Mouse (Mus musculus): ENCODE measurements at regions not wholly inside any gene's neighbourhood (a gene's known extent, or its start where the extent isn't known, plus 50 kb on each side); places are given as distances from the start of the nearest gene placed in this dataset.

DNA sequence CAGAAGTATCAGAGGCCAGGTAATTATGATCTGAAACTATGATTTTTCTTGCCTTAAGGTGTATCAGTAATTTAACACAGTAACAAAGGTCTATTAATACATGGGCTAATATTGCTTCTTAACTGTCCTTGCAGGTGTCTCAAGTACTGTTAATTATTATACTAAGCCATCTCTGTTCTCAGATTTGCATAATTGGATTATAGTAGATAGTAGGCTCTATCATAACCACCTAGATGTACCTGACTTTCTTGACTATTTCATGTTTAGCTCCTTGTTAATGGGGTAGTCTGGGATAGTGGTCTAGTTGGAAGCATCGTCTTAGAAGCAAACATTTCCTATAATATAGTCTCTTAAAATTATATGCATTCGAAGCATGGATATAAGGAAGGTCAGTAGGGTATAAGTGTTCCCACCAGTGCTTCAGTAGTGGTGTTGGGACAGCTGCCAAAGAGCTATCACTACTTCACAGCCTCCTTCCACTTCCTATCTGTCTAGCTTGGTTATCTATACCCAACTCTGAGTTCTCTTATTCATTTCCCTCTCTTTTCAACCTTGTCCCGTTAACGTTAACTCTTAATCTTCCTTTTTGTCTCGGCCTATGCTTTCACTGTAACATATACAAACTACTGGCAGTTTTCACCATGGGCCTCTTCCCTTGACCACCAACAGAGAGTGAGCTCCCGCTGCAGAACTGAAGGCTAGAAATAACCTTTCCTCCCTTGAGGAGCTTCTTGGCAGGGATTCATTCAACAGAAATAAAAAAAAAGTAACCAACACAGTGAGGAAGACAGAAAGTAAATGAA, 630.9 kb upstream of the Lcorl start:
- no peak for DNase-seq (ENCODE audit: low spot score)

DNA sequence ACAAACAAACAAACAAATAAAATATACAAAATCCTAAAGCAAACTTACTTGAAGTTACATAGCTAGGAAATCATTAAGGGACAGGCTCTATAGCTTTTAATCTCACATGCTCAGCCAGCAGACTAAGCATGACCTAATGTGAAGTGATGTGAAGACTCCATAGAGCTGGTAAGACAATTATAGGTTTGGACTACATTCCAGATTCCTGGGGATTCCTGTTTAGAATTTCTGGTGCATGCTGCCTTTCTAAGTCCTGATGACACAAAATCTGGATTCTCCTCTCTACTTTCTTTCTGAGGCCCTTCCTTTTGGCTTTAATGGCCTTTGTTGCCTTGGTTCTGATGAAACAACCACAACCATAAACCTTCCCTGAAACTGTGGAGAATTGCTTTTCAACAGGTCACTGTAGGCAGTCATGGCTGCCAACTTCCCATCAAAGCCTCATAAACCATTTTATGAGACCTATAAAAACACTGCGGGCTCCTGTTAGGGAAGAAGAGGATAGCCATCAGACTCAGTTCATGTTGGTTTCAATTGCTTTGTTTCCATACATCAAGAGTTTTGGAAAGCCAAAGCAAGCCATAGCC, 629.4 kb upstream of the Lcorl start:
- no peak for DNase-seq (ENCODE audit: low spot score)

DNA sequence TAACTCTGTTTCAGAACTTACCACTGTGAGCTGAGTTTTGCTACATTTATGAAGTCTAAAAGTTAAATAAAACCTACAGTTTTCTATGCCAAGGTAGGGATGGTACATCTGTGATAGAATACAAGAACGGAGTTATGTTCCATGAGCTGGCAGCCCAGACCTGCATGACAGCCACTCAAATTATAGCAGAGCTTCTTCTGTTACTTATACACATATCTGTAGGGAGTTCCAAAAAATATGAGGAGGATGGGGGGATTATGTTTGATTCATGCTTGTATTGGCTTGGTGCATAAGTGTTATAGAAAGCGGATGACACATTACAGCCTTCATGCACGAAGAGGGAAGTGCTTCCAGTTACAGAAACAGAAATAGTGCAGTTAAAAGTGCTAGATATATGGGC, 598.9 kb upstream of the Lcorl start:
- DNase-seq (ENCODE audit: low spot score): no peak

DNA sequence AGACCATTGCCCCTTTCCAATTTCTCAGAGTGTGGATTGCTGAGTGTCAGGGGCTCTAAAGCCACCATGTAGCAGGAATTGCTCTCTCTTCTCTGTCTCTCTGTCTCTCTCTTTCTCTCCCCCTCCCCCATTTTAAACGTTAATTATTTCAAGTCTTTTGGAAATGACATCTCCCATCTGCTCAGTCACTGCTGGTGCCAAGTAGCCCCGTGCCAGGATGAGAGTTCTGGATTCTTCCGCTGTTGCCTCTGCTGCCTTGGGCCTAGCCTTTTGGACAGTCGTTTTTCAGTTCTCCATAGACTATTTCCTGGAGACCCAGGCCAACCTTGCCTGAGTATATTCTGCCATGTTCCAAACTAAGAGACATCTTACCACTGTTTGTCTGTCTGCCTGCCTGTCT, 590.9 kb upstream of the Lcorl start:
- no peak for DNase-seq (ENCODE audit: low spot score)

DNA sequence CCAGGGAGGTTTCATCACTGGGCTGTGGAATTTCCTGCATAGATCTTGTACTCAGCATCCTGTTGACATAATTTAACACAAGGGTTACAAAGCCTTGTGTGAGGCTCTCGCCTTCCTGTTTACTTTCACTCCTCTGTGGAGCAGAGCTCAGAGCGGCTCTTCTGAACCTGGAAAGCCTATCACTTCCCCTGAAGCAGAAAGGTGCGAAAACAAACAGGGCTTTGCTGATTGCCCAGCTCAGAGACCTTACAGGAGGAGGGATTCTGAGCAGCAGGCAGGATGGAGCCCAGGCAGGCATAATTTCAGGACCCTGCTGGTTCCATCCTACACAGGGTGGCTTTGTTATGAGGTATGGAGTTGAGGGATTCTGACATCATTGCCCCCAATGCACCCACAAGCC, 588.4 kb upstream of the Lcorl start:
- DNase-seq (ENCODE audit: low spot score): peak; percentile 39

DNA sequence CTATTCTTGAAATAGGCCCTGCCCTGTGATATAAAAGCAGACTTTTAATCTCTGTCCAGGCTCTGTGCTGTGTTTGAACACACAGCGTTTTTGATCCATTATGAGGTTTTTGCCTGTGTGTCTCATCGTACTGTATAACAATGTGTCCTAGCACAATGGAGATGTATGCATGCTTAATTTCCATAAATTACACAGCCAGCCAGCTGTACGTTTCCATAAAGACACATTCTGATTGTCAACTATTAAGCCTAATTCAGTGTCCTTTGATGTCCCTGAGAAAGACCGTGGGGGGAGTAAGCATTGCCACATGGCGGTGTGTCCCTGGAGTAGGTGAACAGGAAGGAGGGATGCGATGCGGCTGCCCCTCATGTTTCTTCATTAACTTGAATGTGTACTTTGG, 587.7 kb upstream of the Lcorl start:
- peak; percentile 22 for DNase-seq (ENCODE audit: low spot score)

DNA sequence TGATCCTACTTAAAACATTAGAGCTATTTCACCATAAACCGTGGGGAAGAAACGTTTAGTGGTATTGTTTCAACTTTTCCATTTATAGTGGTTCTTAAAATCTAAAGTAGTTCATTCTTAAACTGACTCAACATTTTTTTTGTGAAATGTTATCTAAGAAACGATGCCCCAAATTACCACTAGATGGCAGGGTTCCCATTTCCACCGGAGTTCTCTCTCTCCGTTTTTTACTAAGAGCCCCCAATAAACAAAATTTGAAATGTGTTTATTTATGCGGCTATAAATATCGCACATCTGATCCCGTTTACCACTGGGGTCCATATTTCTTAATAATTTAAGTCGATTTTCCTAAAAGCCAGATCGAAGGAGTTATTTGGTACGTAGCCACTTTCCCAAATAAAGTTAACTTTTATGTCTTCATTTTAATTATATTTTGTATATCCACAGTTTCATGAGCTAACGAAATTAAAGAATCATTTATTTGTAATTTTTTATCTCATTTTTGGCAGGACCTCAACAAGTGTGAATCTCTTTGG, 586.5 kb upstream of the Lcorl start:
- peak; percentile 47 for DNase-seq (ENCODE audit: low spot score)

DNA sequence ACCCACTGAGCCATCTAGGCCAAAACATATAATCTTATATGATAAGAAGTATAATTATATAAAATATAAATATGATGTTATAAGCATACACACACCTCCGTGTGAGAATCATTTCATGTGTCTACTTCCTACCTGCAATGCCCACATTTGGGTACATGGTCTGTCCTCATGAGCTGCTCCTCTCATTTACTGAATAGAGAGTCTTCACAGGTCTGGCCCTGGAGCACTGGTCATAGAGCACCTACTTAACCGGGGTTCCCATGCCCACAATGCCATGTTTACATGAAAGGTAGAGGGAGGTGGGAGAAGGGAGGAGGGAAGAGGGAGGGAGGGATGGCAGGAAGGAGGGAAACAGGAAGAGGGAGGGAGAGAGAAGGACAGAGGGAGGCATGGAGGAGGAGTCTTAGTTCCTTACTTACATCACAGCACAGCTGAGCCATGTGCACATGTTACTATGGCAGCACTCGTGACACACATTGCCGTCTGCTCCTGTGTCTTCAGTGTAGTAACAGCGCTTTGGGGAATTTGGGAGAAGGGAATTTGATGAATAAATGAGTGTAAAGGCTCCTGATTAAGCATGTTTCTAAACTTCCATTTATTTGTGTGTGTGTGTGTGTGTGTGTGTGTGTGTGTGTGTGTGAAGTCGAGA, 585.3 kb upstream of the Lcorl start:
- no peak for DNase-seq (ENCODE audit: low spot score)

DNA sequence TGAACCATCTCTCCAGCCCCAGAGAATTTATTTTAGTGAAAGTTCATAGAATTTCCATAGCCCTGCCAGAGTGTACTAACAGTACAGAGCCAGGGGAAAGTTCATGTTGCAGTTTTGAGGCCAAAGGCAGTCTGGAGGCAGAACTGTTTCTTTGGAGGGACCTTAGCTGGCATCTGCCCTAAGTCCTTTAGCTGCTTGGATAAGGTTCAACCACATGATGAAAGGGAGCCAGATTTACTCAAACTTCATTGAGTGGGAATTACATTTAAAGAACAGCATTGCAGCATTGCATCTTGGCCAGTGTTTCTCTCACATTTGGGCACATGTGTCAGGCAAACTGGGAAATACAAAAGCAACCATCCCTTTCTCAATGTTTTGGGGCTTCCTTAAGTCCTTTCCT, 584.3 kb upstream of the Lcorl start:
- DNase-seq (ENCODE audit: low spot score): no peak

DNA sequence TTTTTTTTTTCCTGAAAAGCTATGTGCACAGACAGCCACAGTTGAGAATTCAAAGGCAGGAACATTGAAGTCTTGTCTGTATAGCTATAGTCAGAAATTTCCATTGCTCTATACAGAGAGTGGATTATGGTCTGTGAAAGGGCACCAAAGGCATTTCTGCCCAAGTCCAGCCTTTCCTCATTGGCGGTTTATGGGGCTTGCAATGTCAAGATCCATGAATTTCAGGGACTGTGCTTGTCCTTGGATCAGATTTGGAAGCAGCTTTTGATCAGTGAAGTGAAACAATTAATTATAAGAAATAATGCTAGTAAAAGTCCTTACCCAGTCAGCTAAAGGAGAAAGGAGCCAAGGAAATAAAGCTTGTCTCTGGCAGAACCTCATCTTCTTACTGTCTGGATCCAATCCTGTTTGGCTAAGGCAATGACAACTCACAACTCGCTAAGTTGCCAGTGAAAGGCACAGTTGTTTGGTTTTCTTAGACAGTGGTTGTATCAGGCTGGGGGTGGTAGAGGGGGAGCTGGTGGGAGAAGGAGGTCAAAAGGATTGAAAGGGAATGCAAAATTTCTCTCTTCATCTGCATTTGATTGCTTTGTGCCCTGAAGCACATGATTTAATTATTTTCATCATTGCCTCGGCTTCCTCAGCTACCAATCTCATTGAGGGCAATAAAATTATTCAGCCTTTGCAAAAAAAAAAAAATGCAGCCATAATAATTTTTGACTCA, 574.4 kb upstream of the Lcorl start:
- no peak for DNase-seq (ENCODE audit: low spot score)

DNA sequence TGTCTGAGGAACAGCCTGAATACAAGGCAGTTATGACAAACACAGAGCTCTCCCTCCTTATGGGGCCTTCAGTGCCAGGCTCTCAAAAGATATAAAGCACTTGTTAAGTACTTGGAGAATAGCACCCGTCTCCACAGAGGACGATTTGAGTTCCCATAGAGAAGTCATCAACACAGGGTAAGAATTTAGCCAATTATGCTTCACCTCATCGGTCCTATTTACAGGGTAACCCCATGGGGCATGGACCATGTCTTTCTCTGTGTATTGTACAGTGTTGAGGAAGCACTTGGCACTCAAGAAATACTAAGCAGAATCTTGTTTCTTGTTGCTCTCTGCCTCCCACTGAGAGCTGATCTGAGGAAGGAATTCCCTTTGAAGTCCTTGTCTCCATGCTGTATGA, 565.3 kb upstream of the Lcorl start:
- no peak for DNase-seq (ENCODE audit: low spot score)

DNA sequence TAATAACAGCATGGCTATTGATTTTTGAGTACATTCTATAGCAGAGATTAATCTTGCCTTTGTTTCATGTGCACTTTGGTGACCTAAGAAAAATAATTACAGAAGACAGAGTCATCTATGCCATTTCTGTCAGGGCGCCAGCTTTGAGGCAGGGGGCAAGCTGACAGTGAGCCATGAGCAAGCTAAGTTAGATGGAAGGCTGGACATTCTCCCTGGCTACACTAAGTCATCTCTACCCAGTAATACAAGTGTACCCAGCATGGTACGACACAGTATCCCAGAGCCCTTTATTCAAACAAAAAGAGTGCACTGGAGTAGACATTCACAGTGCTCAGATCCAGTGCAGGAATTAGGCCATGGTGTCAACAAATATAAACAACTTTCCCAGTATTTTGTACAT, 549.6 kb upstream of the Lcorl start:
- DNase-seq (ENCODE audit: low spot score): no peak

DNA sequence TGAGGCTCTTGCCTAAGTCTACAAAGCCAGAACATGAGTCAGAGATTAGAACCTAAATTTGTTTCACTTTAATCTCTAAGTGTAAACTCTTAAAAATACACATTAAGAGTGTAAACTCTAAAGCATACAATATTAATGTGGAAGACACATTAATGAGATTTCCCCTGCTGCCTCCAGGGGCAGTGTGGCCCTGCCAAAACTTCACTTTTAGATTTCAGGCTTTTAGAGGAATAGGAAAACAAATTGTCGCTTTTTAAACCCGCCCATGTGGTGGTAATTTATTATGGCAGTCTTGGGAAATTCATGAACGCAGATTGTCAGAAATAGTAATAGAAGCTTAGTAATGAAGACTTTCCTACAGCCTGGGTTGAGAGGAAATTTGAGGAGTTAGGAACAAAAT, 549.0 kb upstream of the Lcorl start:
- no peak for DNase-seq (ENCODE audit: low spot score)

DNA sequence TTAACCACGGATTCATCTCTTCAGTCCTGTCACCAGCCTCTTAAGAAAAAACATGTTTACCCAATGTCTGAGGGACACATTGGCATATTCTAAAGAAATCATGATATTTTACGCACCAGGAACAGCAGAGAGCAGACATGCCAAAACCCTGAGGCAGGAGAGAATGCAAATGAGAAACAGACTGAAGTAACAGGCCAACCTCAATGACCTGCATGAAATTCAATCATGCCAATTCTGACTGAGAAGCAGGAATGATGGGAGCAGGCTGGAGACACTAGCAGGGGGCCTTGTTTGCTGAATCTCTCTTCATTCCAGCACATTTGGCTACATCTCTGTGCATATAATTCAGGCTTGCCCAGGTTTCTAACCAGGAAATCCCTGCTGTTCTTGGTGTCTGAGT, 529.2 kb upstream of the Lcorl start:
- peak; percentile 36 for DNase-seq (ENCODE audit: low spot score)

DNA sequence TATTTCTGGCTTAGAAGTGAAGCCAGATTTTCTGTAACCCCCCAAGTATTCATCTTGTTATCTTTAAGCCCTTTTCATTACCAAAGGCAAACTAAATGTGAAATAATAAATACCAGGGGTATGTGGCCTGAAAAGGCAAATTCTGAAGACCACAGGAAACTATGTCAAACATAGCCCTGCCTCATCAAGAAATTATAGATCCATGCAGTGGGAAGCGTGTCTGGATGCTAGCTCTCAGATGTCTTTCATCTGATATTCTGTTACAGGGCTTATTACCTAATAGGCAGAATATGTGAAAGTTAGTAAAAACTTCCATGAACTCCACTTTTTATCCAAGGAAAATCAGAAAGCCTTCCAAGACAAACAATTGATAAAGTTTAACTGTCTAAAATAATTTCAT, 509.9 kb upstream of the Lcorl start:
- no peak for DNase-seq (ENCODE audit: low spot score)

DNA sequence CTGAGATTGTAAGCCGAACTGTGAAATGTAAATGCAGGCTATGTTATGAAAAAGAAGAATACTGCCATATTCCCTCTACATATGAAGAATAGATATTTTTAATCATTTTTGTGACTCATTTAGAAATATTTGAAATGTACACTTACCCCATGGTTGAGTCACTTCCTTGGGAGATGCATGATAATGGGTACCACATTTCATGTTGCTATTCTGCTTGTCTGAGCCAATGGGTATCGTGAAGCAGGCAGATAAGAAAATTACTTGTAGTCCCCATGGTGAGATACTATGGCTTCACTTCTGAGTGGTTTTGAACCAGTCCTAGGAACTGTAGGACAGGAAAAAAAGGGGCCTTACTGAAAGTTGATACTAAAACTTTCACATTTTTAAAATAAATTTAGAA, 506.2 kb upstream of the Lcorl start:
- no peak for DNase-seq (ENCODE audit: low spot score)

DNA sequence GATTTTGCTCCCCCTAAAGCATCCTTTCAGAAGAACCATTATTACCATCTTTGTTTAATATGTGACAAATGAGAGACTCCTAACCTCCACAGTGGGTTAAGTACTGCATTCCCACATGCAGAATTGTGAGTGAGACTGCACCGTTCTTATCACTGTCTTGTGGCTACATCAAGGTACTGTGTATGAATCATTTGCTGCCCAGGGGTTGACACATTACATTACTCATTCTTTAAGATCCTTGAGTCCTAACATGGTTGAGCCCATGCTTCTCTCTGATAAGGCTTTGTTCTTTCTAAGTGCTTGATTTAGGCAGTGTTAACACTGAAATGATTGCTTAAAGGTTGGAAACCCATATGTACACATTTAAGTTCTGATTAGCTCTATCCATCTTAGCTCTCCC, 504.2 kb upstream of the Lcorl start:
- no peak for DNase-seq (ENCODE audit: low spot score)

DNA sequence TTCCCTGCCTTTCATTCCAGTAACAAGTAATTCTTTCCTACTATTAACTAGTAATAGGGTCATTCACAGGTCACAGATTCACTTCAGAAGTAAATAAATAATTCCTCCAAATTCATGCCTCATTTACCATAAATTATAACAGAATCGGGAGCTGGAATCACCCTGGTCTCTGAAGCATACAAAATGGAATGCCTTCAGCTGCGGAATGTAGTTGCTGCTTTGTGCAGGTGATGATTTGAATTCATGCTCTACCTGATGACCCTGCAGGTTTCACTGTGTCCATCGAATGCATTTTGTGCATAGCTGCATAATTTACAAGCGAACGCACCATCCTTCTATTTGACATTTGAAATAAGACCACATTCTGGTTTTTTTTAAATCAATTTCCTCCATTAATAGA, 491.0 kb upstream of the Lcorl start:
- DNase-seq (ENCODE audit: low spot score): no peak

DNA sequence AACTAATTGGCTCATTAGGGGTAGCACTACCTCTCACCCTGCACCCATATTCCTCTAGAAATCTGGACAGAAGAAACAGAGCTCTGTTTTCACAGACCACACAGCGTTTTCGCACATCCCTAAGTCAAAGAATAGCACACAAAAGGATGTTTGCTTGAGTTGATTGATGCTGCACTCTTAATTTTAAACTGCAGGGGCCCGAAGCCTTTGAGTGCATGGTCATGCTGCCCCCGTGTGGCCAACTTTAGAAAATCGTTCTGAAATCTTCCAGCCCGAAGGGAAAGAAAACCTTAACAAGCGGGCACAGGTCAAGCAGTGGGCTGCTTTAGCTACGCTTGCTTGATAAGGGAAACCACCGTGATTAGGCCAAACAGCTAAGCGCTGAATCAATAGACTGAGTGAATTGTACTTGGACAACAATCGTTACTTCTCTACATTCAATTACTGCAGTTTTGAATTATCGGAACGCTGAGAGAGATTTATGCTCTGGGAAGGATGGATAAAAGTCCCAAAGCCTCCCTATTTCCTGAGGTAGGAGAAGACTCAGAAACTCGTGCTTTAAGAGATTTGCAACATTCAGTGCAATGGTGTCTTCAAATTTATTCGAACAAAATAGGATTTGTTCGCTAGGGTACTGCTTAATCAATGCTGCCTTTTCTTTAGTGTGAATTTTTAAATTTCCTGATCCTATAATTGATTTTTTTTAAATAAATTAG, 490.1 kb upstream of the Lcorl start:
- peak; percentile 89 for DNase-seq (ENCODE audit: low spot score)

DNA sequence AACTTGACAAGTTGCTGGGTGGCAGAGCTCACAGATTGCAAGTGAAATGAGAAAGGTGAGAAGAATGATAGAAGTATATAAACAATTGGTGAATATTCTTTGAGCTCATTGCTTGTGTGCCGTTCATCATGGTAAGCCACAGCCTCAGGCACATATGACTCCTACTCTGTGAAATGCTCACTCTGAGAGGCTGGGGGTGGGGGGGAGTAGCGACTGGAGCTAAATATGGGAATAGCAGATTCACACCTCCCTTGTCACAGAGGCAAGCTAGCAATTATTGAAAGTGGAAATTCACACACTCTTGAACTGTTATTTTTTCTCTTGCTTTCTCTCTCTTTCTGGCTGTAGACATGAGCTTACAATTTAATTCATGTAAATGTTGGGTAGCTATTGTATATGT, 481.0 kb upstream of the Lcorl start:
- no peak for DNase-seq (ENCODE audit: low spot score)

DNA sequence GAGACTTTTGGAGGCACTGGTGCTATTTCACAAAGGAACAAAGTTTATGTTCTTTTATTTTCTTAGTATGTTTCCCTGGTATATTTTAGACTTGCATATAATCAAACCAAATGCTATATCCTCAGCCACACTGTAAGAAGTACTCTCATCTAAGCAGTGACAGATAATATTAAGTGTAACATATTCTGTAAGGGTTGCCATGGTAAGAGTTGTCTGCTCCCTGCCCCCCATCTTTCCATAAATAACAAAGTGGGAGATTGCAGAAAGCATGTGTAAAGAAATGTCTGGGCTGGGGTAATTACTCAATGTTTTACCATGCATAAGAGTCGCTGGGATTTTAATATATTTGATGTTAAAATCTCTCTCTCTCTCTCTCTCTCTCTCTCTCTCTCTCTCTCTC, 473.5 kb upstream of the Lcorl start:
- DNase-seq (ENCODE audit: low spot score): no peak

Measured in embryo, embryonic 10 days (tissue).